Mouse (Mus musculus) embryo, embryonic 10.5 days (tissue): ENCODE measurements at regions not wholly inside any gene's neighbourhood (a gene's known extent, or its start where the extent isn't known, plus 50 kb on each side); places are given as distances from the start of the nearest gene placed in this dataset.

Source experiments
- DNase-seq: peaks from one replicate; pipeline ENCODE4 v3.0.0-alpha.2; 2015; ENCODE audit warnings: low spot score

- no peak for DNase-seq
These were observed 59.7 kb upstream of the Pkn2 start for GRCm38 (mm10) chr3:142941319-142942024.

GRCm38 (mm10) chr3:142940874-142941273 lies 59.1 kb upstream of the Pkn2 start:
- no peak for DNase-seq

- DNase-seq: no peak
These were observed 58.0 kb upstream of the Pkn2 start for GRCm38 (mm10) chr3:142939773-142940172.

- no peak for DNase-seq
These were observed 54.1 kb upstream of the Pkn2 start for GRCm38 (mm10) chr3:142935949-142936348.

GRCm38 (mm10) chr3:142934326-142934725 lies 52.5 kb upstream of the Pkn2 start:
- no peak for DNase-seq

GRCm38 (mm10) chr3:142933684-142934259 lies 52.0 kb upstream of the Pkn2 start:
- no peak for DNase-seq
